Mouse (Mus musculus): ENCODE data around the gene Wnt3. TPM values are rescaled to one million over a fixed set of nuclear protein-coding genes. Genes with fewer than 3 reads are reported as not detected.

Gene Wnt3
- polyA plus RNA-seq, 1 experiment from 2014 or later = 0.49 TPM

DNA sequence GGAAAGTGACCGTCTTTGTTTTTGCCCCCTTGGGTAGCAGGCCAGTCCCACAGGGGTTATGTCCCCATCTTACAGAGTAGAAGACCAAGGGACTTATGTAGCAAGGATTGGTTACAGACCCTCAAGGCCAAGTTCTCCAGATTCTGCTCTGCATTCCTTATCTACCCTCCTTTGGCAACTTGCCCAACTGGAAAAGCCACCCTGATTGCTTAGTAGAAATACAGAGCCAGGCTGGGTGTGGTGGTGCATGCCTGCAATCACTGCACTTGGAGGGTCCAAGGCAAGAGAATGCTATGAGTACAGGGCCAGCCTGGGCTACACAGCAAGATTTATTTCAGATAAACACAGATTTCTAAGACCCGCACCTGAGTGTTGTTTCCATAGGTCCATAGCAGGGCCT, 40.0 kb upstream of the Wnt3 start:
- no peak overlapping the region for H3K4me2 ChIP-seq (replicated peaks; ENCODE audit: low read depth, low read length)
- no peak for DNase-seq (ENCODE audit: low spot score)
- no peaks in the 10 kb centered on the region for H3K36me3 ChIP-seq (ENCODE audit: insufficient read depth, low read length)
- no peaks in the 10 kb centered on the region for H3K9me3 ChIP-seq (ENCODE audit: low read length)
- TF ChIP-seq CTCF (IDR thresholded peaks at IDR 0.05) (no peak), EP300 (IDR thresholded peaks at IDR 0.05) (no peak)
- H3K9ac ChIP-seq (replicated peaks; ENCODE audit: low read depth) = no peak overlapping the region
- H3K4me1 ChIP-seq (ENCODE audit: insufficient read depth, low read depth, low read length) = no peaks in the 10 kb centered on the region
- H3K27me3 ChIP-seq (replicated peaks; ENCODE audit: insufficient read depth, low read length) = no peaks in the 10 kb centered on the region
- H3K4me3 ChIP-seq (ENCODE audit: low read depth, low read length) = no peak overlapping the region
- 76% methylated on average over 2 of the region's 2 CpGs for WGBS
- no peak overlapping the region for H3K27ac ChIP-seq (ENCODE audit: low read length)
- no peak for ATAC-seq

DNA sequence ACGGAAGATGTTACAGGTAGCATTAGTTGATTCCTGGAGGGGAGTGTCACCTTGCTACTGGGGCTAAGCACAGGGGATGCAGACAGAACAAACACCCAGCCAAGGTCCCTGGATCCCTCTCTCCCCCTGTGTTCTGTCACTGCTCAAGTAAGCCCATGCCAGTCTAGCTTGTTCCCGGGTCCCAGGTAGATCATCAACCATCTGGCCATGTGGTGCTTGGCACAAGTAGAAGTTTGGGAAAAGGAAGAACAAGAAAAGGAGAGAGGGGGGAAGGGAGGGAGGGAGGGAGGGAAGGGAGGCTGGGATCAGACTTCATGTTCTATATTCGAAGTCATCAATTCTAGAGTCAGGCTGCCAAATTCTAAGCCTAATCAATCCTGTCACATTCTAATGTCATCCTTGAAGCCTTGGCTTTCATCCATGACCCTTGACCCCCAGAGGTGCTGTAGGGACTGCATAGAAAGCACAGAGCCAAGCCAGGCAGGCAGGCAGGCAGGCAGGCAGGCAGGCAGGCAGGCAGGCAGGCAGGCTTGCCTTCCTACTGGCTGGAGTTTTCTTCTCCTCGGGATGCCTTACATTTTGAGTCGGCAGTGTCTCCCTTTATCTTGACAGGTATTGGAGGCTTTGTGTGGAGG, 39.4 kb upstream of the Wnt3 start:
- 0 out of 2 replicates have a peak overlapping the region, but pooled peaks have one; percentile 17 for H3K4me2 ChIP-seq (replicated peaks; ENCODE audit: low read depth, low read length)
- TF ChIP-seq CTCF (IDR thresholded peaks at IDR 0.05) = no peak
- no peak for TF ChIP-seq EP300 (IDR thresholded peaks at IDR 0.05)
- 46% methylated on average over 5 of the region's 5 CpGs for WGBS
- H3K9ac ChIP-seq (replicated peaks; ENCODE audit: low read depth) = no peak overlapping the region
- H3K4me1 ChIP-seq (ENCODE audit: insufficient read depth, low read depth, low read length) = no peaks in the 10 kb centered on the region
- H3K27ac ChIP-seq (ENCODE audit: low read length) = no peak overlapping the region
- H3K4me3 ChIP-seq (ENCODE audit: low read depth, low read length) = no peak overlapping the region
- H3K9me3 ChIP-seq (ENCODE audit: low read length) = no peaks in the 10 kb centered on the region
- DNase-seq (ENCODE audit: low spot score) = no peak
- no peak for ATAC-seq
- H3K27me3 ChIP-seq (replicated peaks; ENCODE audit: insufficient read depth, low read length) = no peaks in the 10 kb centered on the region
- H3K36me3 ChIP-seq (ENCODE audit: insufficient read depth, low read length) = no peaks in the 10 kb centered on the region

DNA sequence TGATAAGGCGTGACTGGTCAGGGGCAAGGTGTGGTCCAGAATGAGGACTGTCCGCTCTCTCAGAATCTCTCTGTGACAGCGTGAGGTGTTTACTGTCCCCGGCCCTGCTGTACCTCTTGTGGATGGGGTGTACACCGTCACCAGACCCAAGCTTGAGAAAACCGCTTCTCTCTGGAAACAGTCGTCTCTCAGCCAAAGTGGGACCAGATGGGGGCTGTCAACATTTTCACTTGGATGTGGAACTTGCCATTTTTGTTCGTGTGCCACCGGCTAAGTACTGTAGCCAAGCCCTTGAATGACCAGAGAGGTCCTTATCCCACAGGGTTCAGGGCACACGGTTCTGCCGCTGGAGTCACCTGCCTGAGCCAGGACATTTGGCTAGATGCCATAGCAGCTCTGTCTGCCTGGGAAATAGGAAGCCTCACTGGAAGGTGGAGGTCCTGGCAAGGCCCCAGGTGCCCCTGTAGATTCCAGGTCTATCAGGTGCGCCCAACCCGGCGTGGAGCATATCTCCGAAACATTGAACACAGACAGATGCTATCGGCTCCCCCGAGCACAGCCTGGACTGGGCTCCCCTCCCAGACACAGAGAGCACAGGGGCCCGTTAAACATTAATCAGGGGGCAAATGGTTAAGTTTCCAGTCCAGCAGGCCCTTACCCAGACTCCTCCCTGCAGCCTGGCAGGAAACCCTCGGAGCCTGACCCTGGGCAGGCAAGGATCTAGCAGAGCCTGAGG, 38.7 kb upstream of the Wnt3 start:
- TF ChIP-seq EP300 (IDR thresholded peaks at IDR 0.05) (no peak), CTCF (IDR thresholded peaks at IDR 0.05) (no peak)
- WGBS = 48% methylated on average over 19 of the region's 19 CpGs
- Histone ChIP-seq H3K9ac (replicated peaks; ENCODE audit: low read depth) (no peak overlapping the region), H3K27ac (ENCODE audit: low read length) (no peak overlapping the region), H3K9me3 (ENCODE audit: low read length) (no peaks in the 10 kb centered on the region), H3K4me1 (ENCODE audit: insufficient read depth, low read depth, low read length) (no peaks in the 10 kb centered on the region), H3K27me3 (replicated peaks; ENCODE audit: insufficient read depth, low read length) (no peaks in the 10 kb centered on the region), H3K36me3 (ENCODE audit: insufficient read depth, low read length) (no peaks in the 10 kb centered on the region), H3K4me2 (replicated peaks; ENCODE audit: low read depth, low read length) (peak overlapping the region; percentile 17; the same call in 1 of the 2 replicates), H3K4me3 (ENCODE audit: low read depth, low read length) (no peak overlapping the region)
- DNase-seq (ENCODE audit: low spot score) (peak; percentile 25), ATAC-seq (peak; percentile 25; the same call in 1 of the 2 replicates)

DNA sequence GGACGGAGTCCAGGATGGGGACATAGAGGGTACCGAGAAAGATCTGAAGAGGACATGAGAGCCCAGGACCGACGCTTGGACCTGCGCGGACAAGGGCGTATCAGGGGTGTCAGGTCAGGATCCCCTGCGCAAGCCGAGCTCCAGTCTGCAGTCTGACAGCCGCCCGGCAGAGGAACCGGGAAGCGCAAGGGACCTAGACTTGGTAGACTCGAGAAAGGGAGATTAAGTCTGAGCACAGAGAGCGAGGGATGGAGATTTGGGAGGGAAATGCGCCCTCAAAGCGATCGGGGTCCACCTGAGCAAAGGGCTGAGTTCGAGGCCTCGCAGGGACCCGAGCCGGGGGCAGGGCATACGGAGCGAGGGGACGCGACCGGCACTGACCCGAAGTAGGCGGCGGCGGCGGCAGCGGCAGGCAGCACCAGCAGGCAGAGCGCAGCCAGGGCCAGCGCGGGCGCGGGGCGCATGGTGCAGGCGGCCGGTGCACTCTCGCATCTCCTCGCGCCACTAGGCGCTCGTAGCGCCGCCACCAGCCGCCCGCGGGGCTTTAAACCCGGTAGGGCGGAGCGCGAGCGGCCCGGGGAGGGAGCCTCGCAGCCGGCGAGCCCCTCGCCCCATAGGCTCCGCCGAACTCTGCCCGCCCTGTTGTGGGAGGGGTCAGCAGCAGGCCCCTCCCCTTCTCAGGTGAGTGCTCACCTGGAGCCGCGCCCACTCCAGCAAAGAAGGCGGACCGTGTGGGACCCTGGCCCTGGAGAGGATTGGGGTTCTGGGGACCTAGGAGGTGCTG, 24.5 kb upstream of the Wnt3 start, which contains the start of gene Wnt9b:
Gene Wnt9b, minus strand, starts transcription at position 516 of the 784 bp plus-strand sequence.
- ATAC-seq (peak; percentile 82), DNase-seq (ENCODE audit: low spot score) (peak; percentile 24)
- no peak within 1 kb of the TSS for H3K27ac ChIP-seq (ENCODE audit: low read length)
- H3K4me1 ChIP-seq (ENCODE audit: insufficient read depth, low read depth, low read length) = no peaks in the 10 kb centered on the region
- H3K36me3 ChIP-seq (ENCODE audit: insufficient read depth, low read length) = no peaks in the 10 kb centered on the region
- no peaks in the 10 kb centered on the region for H3K9me3 ChIP-seq (ENCODE audit: low read length)
- H3K9ac ChIP-seq (replicated peaks; ENCODE audit: low read depth) = 0 out of 2 replicates have a peak within 1 kb of the TSS, but pooled peaks have one; percentile 2
- TF ChIP-seq EP300 (IDR thresholded peaks at IDR 0.05) = no peak
- TF ChIP-seq CTCF (IDR thresholded peaks at IDR 0.05) = no peak
- WGBS = under 1% methylated on average over 54 of the region's 68 CpGs
- peaks cover 31% of the 10 kb centered on the region; the same call in 1 of the 2 replicates for H3K27me3 ChIP-seq (replicated peaks; ENCODE audit: insufficient read depth, low read length)
- peak within 1 kb of the TSS; percentile 65 for H3K4me2 ChIP-seq (replicated peaks; ENCODE audit: low read depth, low read length)
- H3K4me3 ChIP-seq (ENCODE audit: low read depth, low read length) = peak within 1 kb of the TSS; percentile 29

DNA sequence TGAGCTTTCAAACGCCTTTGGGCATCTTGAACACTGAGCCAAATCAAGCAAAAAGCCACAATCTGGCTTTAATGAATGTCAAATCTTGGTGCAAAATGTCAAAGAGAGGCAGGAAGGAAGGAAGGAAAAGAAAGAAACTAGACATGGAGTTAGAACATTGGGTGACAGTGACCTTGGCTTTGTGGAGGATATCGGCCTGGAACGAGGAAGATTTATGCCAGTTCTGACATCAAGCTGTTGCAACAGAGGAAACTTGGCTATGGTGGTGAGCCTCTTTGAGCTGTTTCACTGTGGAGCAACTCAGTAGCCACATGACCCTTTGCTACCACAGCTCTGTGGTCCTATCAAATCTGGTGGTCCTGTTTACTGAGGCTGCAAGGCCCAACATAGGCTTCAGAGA, 23.3 kb upstream of the Wnt3 start:
- peaks cover 31% of the 10 kb centered on the region; the same call in 1 of the 2 replicates for H3K27me3 ChIP-seq (replicated peaks; ENCODE audit: insufficient read depth, low read length)
- WGBS = 26% methylated on average over 3 of the region's 3 CpGs
- H3K4me3 ChIP-seq (ENCODE audit: low read depth, low read length) = no peak overlapping the region
- ATAC-seq (no peak), DNase-seq (ENCODE audit: low spot score) (peak; percentile 28)
- H3K36me3 ChIP-seq (ENCODE audit: insufficient read depth, low read length) = no peaks in the 10 kb centered on the region
- H3K4me1 ChIP-seq (ENCODE audit: insufficient read depth, low read depth, low read length) = no peaks in the 10 kb centered on the region
- TF ChIP-seq EP300 (IDR thresholded peaks at IDR 0.05) (no peak), CTCF (IDR thresholded peaks at IDR 0.05) (no peak)
- no peak overlapping the region for H3K4me2 ChIP-seq (replicated peaks; ENCODE audit: low read depth, low read length)
- no peak overlapping the region for H3K27ac ChIP-seq (ENCODE audit: low read length)
- H3K9ac ChIP-seq (replicated peaks; ENCODE audit: low read depth) = no peak overlapping the region
- H3K9me3 ChIP-seq (ENCODE audit: low read length) = no peaks in the 10 kb centered on the region

GRCm38 (mm10) chr11:103758054-103758453, 15.9 kb upstream of the Wnt3 start:
- ATAC-seq = no peak
- Histone ChIP-seq H3K4me3 (ENCODE audit: low read depth, low read length) (no peak overlapping the region), H3K27ac (ENCODE audit: low read length) (no peak overlapping the region), H3K4me2 (replicated peaks; ENCODE audit: low read depth, low read length) (no peak overlapping the region), H3K4me1 (ENCODE audit: insufficient read depth, low read depth, low read length) (no peaks in the 10 kb centered on the region), H3K27me3 (replicated peaks; ENCODE audit: insufficient read depth, low read length) (no peaks in the 10 kb centered on the region), H3K9ac (replicated peaks; ENCODE audit: low read depth) (no peak overlapping the region), H3K9me3 (ENCODE audit: low read length) (no peaks in the 10 kb centered on the region), H3K36me3 (ENCODE audit: insufficient read depth, low read length) (no peaks in the 10 kb centered on the region)
- WGBS = 44% methylated on average over 11 of the region's 11 CpGs
- TF ChIP-seq EP300 (IDR thresholded peaks at IDR 0.05) (no peak), CTCF (IDR thresholded peaks at IDR 0.05) (peak; percentile 53)
- no peak for DNase-seq (ENCODE audit: low spot score)

Measured in lung, postnatal 0 days (tissue).